28 mouse cellular contexts compared by ENCODE assay signal in the genomic region with DNA sequence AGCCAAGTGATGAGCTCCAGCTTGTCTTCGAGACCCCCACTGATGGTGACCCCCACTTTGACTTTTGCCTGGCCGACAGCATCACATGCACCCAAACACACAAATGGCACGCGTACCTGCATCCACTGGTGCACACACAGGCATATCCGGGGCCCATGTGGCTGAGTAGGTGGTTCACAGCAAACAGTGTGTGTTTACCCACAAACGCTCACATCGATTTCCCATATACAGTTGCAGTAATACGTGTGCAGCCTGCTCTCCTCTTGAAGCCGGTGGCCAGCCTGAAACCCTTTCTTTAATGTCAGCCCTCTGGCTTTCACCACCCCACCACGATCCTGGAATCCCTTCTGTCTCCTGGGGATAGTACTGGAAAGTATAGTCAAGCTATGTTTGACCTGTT.
A peak's percentile ranks its signal among the peaks of the same experiment; 100 is the strongest.
DNase-seq lines count a peak whose midpoint lies in the region; ATAC-seq and TF ChIP-seq lines count a peak whose summit lies in the region.
"Had no signal": no experiment of that assay in that cellular context is flagged by ENCODE, and none has a peak within 500 bp of the region (broad histone marks: within the 10 kb centered on the region; RNA-seq: fewer than 3 reads in every experiment).

No protein-coding gene starts in this region.

- TF ChIP-seq EP300 in liver, postnatal 0 days (IDR thresholded peaks at IDR 0.05; ENCODE audit: low read depth): no peak

- no peaks in the 10 kb centered on the region for H3K9me3 ChIP-seq in forebrain, embryonic 10.5 days
- no peaks in the 10 kb centered on the region for H3K9me3 ChIP-seq in forebrain, embryonic 11.5 days (ENCODE audit: control insufficient read depth, low read length)
- no peaks in the 10 kb centered on the region for H3K9me3 ChIP-seq in liver, embryonic 12.5 days (replicated peaks)
- H3K9me3 ChIP-seq in liver, embryonic 16.5 days (replicated peaks; ENCODE audit: control insufficient read depth, low read length): no peaks in the 10 kb centered on the region
- H3K9me3 ChIP-seq in liver, postnatal 0 days (ENCODE audit: low read length): no peaks in the 10 kb centered on the region
- H3K9me3 ChIP-seq: embryonic facial prominence, embryonic 12.5 days; forebrain, embryonic 13.5 days; forebrain, embryonic 15.5 days had no signal

- H3K4me1 ChIP-seq in forebrain, embryonic 10.5 days: peaks cover 55% of the 10 kb centered on the region
- H3K4me1 ChIP-seq in forebrain, embryonic 11.5 days (replicated peaks; ENCODE audit: control insufficient read depth, insufficient read depth, low read length): peaks cover 9% of the 10 kb centered on the region; the same call in 1 of the 2 replicates
- no peaks in the 10 kb centered on the region; the same call in 1 of the 2 replicates for H3K4me1 ChIP-seq in liver, adult 2 months (ENCODE audit: control insufficient read depth, insufficient read depth, low read length)
- no peaks in the 10 kb centered on the region for H3K4me1 ChIP-seq in liver, embryonic 12.5 days
- no peaks in the 10 kb centered on the region for H3K4me1 ChIP-seq in liver, embryonic 16.5 days (ENCODE audit: control insufficient read depth, low read depth, low read length)
- peaks cover 4% of the 10 kb centered on the region for H3K4me1 ChIP-seq in liver, postnatal 0 days (ENCODE audit: insufficient read depth)

- H3K79me2 ChIP-seq in liver, adult 2 months (ENCODE audit: control insufficient read depth, insufficient read depth, low read length): no peaks in the 10 kb centered on the region

- H3K36me3 ChIP-seq in forebrain, embryonic 10.5 days (replicated peaks): no peaks in the 10 kb centered on the region
- no peaks in the 10 kb centered on the region for H3K36me3 ChIP-seq in forebrain, embryonic 11.5 days (ENCODE audit: control insufficient read depth, insufficient read depth, low read length)
- H3K36me3 ChIP-seq in liver, adult 2 months (ENCODE audit: control insufficient read depth, insufficient read depth, low read length): no peaks in the 10 kb centered on the region
- no peaks in the 10 kb centered on the region for H3K36me3 ChIP-seq in liver, embryonic 12.5 days
- H3K36me3 ChIP-seq in liver, embryonic 16.5 days (ENCODE audit: control insufficient read depth, insufficient read depth): no peaks in the 10 kb centered on the region
- no peaks in the 10 kb centered on the region for H3K36me3 ChIP-seq in liver, postnatal 0 days (replicated peaks; ENCODE audit: insufficient read depth, low read length)
- H3K36me3 ChIP-seq: embryonic facial prominence, embryonic 12.5 days; forebrain, embryonic 15.5 days; G1E had no signal

- no peak overlapping the region for H3K4me3 ChIP-seq in forebrain, embryonic 10.5 days
- H3K4me3 ChIP-seq in forebrain, embryonic 11.5 days (ENCODE audit: low read depth, low read length): no peak overlapping the region
- no peak overlapping the region for H3K4me3 ChIP-seq in liver, adult 2 months (ENCODE audit: insufficient read depth, low read depth, low read length)
- H3K4me3 ChIP-seq in liver, embryonic 12.5 days: no peak overlapping the region
- no peak overlapping the region for H3K4me3 ChIP-seq in liver, embryonic 16.5 days (ENCODE audit: low read depth, low read length)
- H3K4me3 ChIP-seq in liver, postnatal 0 days (ENCODE audit: low read depth, low read length): no peak overlapping the region
- H3K4me3 ChIP-seq: embryonic facial prominence, embryonic 12.5 days; forebrain, embryonic 13.5 days; forebrain, embryonic 15.5 days had no signal

- H3K27me3 ChIP-seq in forebrain, embryonic 10.5 days (ENCODE audit: poor library complexity, severe bottlenecking): peaks cover 98% of the 10 kb centered on the region
- H3K27me3 ChIP-seq in forebrain, embryonic 11.5 days (ENCODE audit: control insufficient read depth, insufficient read depth, low read length): no peaks in the 10 kb centered on the region; the same call in 1 of the 2 replicates
- H3K27me3 ChIP-seq in liver, adult 2 months (ENCODE audit: control insufficient read depth, insufficient read depth, low read length): no peaks in the 10 kb centered on the region
- peaks cover 10% of the 10 kb centered on the region; the same call in 1 of the 2 replicates for H3K27me3 ChIP-seq in liver, embryonic 12.5 days (replicated peaks)
- no peaks in the 10 kb centered on the region for H3K27me3 ChIP-seq in liver, embryonic 16.5 days (ENCODE audit: control insufficient read depth, insufficient read depth, low read depth, low read length)
- H3K27me3 ChIP-seq in liver, postnatal 0 days (ENCODE audit: insufficient read depth, low read length): no peaks in the 10 kb centered on the region
- H3K27me3 ChIP-seq: CH12.LX had no signal

- ATAC-seq in forebrain, embryonic 11.5 days (replicated peaks; ENCODE audit: low FRiP score): no peak
- ATAC-seq in liver, embryonic 12.5 days: no peak
- peak; percentile 82 for ATAC-seq in liver, embryonic 16.5 days (ENCODE audit: low read depth)
- ATAC-seq in liver, postnatal 0 days: peak; percentile 84
- ATAC-seq: activated CD4-positive, CD25-positive, alpha-beta regulatory T cell, adult 4 months; CD4-positive, CD25-positive, alpha-beta regulatory T cell, adult 4 months; forebrain, embryonic 13.5 days; forebrain, embryonic 15.5 days; forebrain, postnatal 0 days; Patski had no signal

- peak overlapping the region; percentile 76 for H3K27ac ChIP-seq in forebrain, embryonic 10.5 days
- no peak overlapping the region; the same call in 1 of the 2 replicates for H3K27ac ChIP-seq in forebrain, embryonic 11.5 days (ENCODE audit: low read depth, low read length)
- no peak overlapping the region for H3K27ac ChIP-seq in liver, adult 2 months (replicated peaks; ENCODE audit: insufficient read depth, low read depth, low read length)
- no peak overlapping the region for H3K27ac ChIP-seq in liver, embryonic 12.5 days
- H3K27ac ChIP-seq in liver, embryonic 16.5 days (ENCODE audit: low read length): peak overlapping the region; percentile 50; the same call in 1 of the 2 replicates
- no peak overlapping the region for H3K27ac ChIP-seq in liver, postnatal 0 days (ENCODE audit: low read depth)
- H3K27ac ChIP-seq: embryonic facial prominence, embryonic 12.5 days; forebrain, embryonic 13.5 days; forebrain, embryonic 15.5 days had no signal

- no peak for TF ChIP-seq CTCF in liver, adult 2 months (IDR thresholded peaks at IDR 0.05; ENCODE audit: low read depth, low read length)
- no peak for TF ChIP-seq CTCF in liver, postnatal 0 days (IDR thresholded peaks at IDR 0.05; ENCODE audit: low read depth)

- DNase-seq in forebrain, embryonic 10.5 days (ENCODE audit: extremely low spot score, low spot score): no peak
- DNase-seq in forebrain, embryonic 11.5 days (ENCODE audit: low spot score): no peak
- peak; percentile 18 for DNase-seq in liver, adult 2 months (ENCODE audit: extremely low read depth, low read depth, low spot score)
- DNase-seq in liver: no peak
- peak; percentile 21 for DNase-seq in liver, postnatal 0 days
- DNase-seq in adrenal gland, adult 18-20 months (ENCODE audit: low spot score in 2 of 2): no peak
- DNase-seq: adrenal gland, adult 2 months; adrenal gland, postnatal 10 days; adrenal gland, postnatal 25 days; B cell, adult 2 months; cerebellum, adult 11 months; cerebellum, adult 18-20 months; cerebellum, adult 8-10 months; cerebellum, adult 9-11 months; cerebellum, postnatal 14 days; cerebellum, postnatal 36 days; embryo, embryonic 11 days; forebrain, postnatal 0 days had no signal

- 90% methylated on average over 10 of the region's 10 CpGs for WGBS in forebrain, embryonic 10.5 days
- 88% methylated on average over 10 of the region's 10 CpGs for WGBS in forebrain, embryonic 11.5 days
- WGBS in liver, adult 2 months: 26% methylated on average over 10 of the region's 10 CpGs
- 64% methylated on average over 10 of the region's 10 CpGs for WGBS in liver, embryonic 12.5 days (ENCODE audit: insufficient replicate concordance)
- 54% methylated on average over 10 of the region's 10 CpGs for WGBS in liver, embryonic 16.5 days (ENCODE audit: insufficient replicate concordance)
- 52% methylated on average over 10 of the region's 10 CpGs for WGBS in liver, postnatal 0 days (ENCODE audit: insufficient replicate concordance)

- TF ChIP-seq POLR2A in liver, adult 2 months (IDR thresholded peaks at IDR 0.05; ENCODE audit: extremely low read depth, insufficient read depth, low read length): no peak

- no peak overlapping the region for H3K4me2 ChIP-seq in forebrain, embryonic 11.5 days (ENCODE audit: low read depth, low read length, severe bottlenecking)
- H3K4me2 ChIP-seq in liver, embryonic 12.5 days: no peak overlapping the region
- no peak overlapping the region for H3K4me2 ChIP-seq in liver, embryonic 16.5 days (ENCODE audit: low read depth, low read length)
- H3K4me2 ChIP-seq in liver, postnatal 0 days (ENCODE audit: low read depth, low read length): no peak overlapping the region
- H3K4me2 ChIP-seq: embryonic facial prominence, embryonic 12.5 days; forebrain, embryonic 13.5 days; forebrain, embryonic 15.5 days had no signal

- no peak overlapping the region for H3K9ac ChIP-seq in forebrain, embryonic 11.5 days (ENCODE audit: low read length)
- no peak overlapping the region for H3K9ac ChIP-seq in liver, adult 2 months (ENCODE audit: low read depth, low read length)
- H3K9ac ChIP-seq in liver, embryonic 12.5 days: no peak overlapping the region
- H3K9ac ChIP-seq in liver, embryonic 16.5 days (ENCODE audit: low read depth, low read length): no peak overlapping the region
- H3K9ac ChIP-seq in liver, postnatal 0 days (replicated peaks): no peak overlapping the region
- H3K9ac ChIP-seq: embryonic facial prominence, embryonic 12.5 days; forebrain, embryonic 13.5 days; forebrain, embryonic 15.5 days; forebrain, postnatal 0 days had no signal

Comparison
In these comparisons a context has a peak if more than half of its experiments do, and no peak if none do; other contexts are left out.
1. DNase-seq: peak in liver, adult 2 months (single experiment) and liver, postnatal 0 days (single experiment); none in forebrain, embryonic 10.5 days (single experiment), forebrain, embryonic 11.5 days (single experiment), liver (single experiment) and adrenal gland, adult 18-20 months (0 of 2).
2. H3K27ac ChIP-seq: peak in forebrain, embryonic 10.5 days (single experiment) and liver, embryonic 16.5 days (single experiment); none in forebrain, embryonic 11.5 days (single experiment), liver, adult 2 months (single experiment), liver, embryonic 12.5 days (single experiment) and liver, postnatal 0 days (single experiment).
3. ATAC-seq: peak in liver, embryonic 16.5 days (single experiment) and liver, postnatal 0 days (single experiment); none in forebrain, embryonic 11.5 days (single experiment) and liver, embryonic 12.5 days (single experiment).